In genomic region chr7:96570965-96571364, GRCm38 (mm10) we compare ENCODE assay signal across 15 mouse cellular contexts.
DNase-seq lines count a peak whose midpoint lies in the region; TF ChIP-seq lines count a peak whose summit lies in the region.
"Had no signal": no experiment of that assay in that cellular context is flagged by ENCODE, and none has a peak within 500 bp of the region (broad histone marks: within the 10 kb centered on the region; RNA-seq: fewer than 3 reads in every experiment).

No protein-coding gene starts in this region.

- no peak overlapping the region for H3K4me3 ChIP-seq in ES-E14 (ENCODE audit: insufficient read depth in 1 of 2, low read depth in 1 of 2, low read length in 2 of 2, poor library complexity in 1 of 2, severe bottlenecking in 1 of 2)
- H3K4me3 ChIP-seq in kidney, adult 2 months (ENCODE audit: insufficient read depth, low read depth, low read length) = no peak overlapping the region
- H3K4me3 ChIP-seq in heart, embryonic 10.5 days = no peak overlapping the region
- H3K4me3 ChIP-seq: forebrain, embryonic 13.5 days; limb, embryonic 15.5 days; stomach, embryonic 15.5 days had no signal

- no peaks in the 10 kb centered on the region for H3K27me3 ChIP-seq in kidney, adult 2 months (replicated peaks; ENCODE audit: control insufficient read depth, insufficient read depth, low read length)
- H3K27me3 ChIP-seq in heart, embryonic 10.5 days (ENCODE audit: insufficient read depth, poor library complexity, severe bottlenecking) = peaks cover 59% of the 10 kb centered on the region
- H3K27me3 ChIP-seq: forebrain, embryonic 13.5 days; limb, embryonic 15.5 days; stomach, embryonic 15.5 days had no signal

- TF ChIP-seq POLR2A in kidney, adult 2 months (IDR thresholded peaks at IDR 0.05; ENCODE audit: low read depth, low read length) = no peak

- no peaks in the 10 kb centered on the region for H3K36me3 ChIP-seq in ES-E14 (ENCODE audit: control insufficient read depth, insufficient read depth, low read length, poor library complexity, severe bottlenecking)
- no peaks in the 10 kb centered on the region for H3K36me3 ChIP-seq in kidney, adult 2 months (ENCODE audit: control insufficient read depth, insufficient read depth, low read length)
- H3K36me3 ChIP-seq in heart, embryonic 10.5 days = no peaks in the 10 kb centered on the region
- H3K36me3 ChIP-seq: limb, embryonic 15.5 days; stomach, embryonic 15.5 days had no signal

- no peak overlapping the region for H3K9ac ChIP-seq in ES-E14 (ENCODE audit: insufficient read depth, low read depth, low read length, poor library complexity, severe bottlenecking)
- H3K9ac ChIP-seq: forebrain, embryonic 13.5 days; limb, embryonic 15.5 days; stomach, embryonic 15.5 days had no signal

- no peak for DNase-seq in ES-E14 (ENCODE audit: low read depth, low spot score)
- peak; percentile 20 for DNase-seq in NIH3T3 (ENCODE audit: low read depth)
- DNase-seq in kidney, adult 2 months = peak; percentile 91
- DNase-seq in kidney, postnatal 14 days = peak; percentile 81
- DNase-seq in heart, embryonic 10.5 days (ENCODE audit: low spot score) = no peak
- DNase-seq in thymus, postnatal 36 days = no peak
- no peak for DNase-seq in right cerebral cortex, postnatal 10 days (ENCODE audit: low spot score in 2 of 2)
- DNase-seq: adrenal gland, postnatal 36 days; cerebellum, adult 9-11 months; gastrocnemius, postnatal 36 days; heart, postnatal 14 days; retina, postnatal 1 day had no signal

- H3K27ac ChIP-seq in ES-E14 (ENCODE audit: insufficient read depth, low read depth, low read length, poor library complexity, severe bottlenecking) = no peak overlapping the region
- no peak overlapping the region for H3K27ac ChIP-seq in kidney, adult 2 months (ENCODE audit: insufficient read depth, low read depth, low read length)
- H3K27ac ChIP-seq in heart, embryonic 10.5 days = no peak overlapping the region
- H3K27ac ChIP-seq: forebrain, embryonic 13.5 days; limb, embryonic 15.5 days; stomach, embryonic 15.5 days had no signal

- no peaks in the 10 kb centered on the region for H3K9me3 ChIP-seq in ES-E14 (ENCODE audit: control insufficient read depth, insufficient read depth, low read depth, low read length)
- H3K9me3 ChIP-seq in heart, embryonic 10.5 days = no peaks in the 10 kb centered on the region
- H3K9me3 ChIP-seq: forebrain, embryonic 13.5 days; limb, embryonic 15.5 days; stomach, embryonic 15.5 days had no signal

- no peaks in the 10 kb centered on the region for H3K4me1 ChIP-seq in ES-E14 (ENCODE audit: control insufficient read depth in 2 of 2, insufficient read depth in 2 of 2, low read length in 2 of 2, poor library complexity in 1 of 2)
- peaks cover 14% of the 10 kb centered on the region for H3K4me1 ChIP-seq in kidney, adult 2 months (ENCODE audit: control insufficient read depth, insufficient read depth, low read length)
- peaks cover 3% of the 10 kb centered on the region; the same call in 1 of the 2 replicates for H3K4me1 ChIP-seq in heart, embryonic 10.5 days

- in situ Hi-C loops in ES-E14 (cut with MboI; ENCODE audit: low sequenced_read_pairs in 2 of 2, unreplicated experiment in 2 of 2) = no loop called here

- no peak; the same call in 1 of the 2 replicates for TF ChIP-seq CTCF in kidney, adult 2 months (conservative IDR thresholded peaks at IDR 0.05; ENCODE audit: insufficient read depth, insufficient read length, low read depth, low read length)

TF ChIP-seq in ES-E14, 5 proteins besides CTCF, POLR2A, EP300 and RAD21:
- peak; percentile 21; the same call in 1 of the 2 replicates for TF ChIP-seq MAFK (IDR thresholded peaks at IDR 0.05; ENCODE audit: insufficient read depth, low read depth, low read length)
- TF ChIP-seq ZC3H11A (IDR thresholded peaks at IDR 0.05; ENCODE audit: borderline replicate concordance, low read depth, low read length) = no peak
- no peak for TF ChIP-seq HCFC1 (IDR thresholded peaks at IDR 0.05; ENCODE audit: borderline replicate concordance, insufficient read depth, low read length)
- TF ChIP-seq CHD2 (IDR thresholded peaks at IDR 0.05; ENCODE audit: low read depth, low read length) = no peak
- no peak for TF ChIP-seq ZNF384 (IDR thresholded peaks at IDR 0.05; ENCODE audit: low read depth, low read length)

Comparison
In these comparisons a context has a peak if more than half of its experiments do, and no peak if none do; other contexts are left out.
1. DNase-seq: peak in NIH3T3 (single experiment), kidney, adult 2 months (single experiment) and kidney, postnatal 14 days (single experiment); none in ES-E14 (single experiment), heart, embryonic 10.5 days (single experiment), thymus, postnatal 36 days (0 of 2) and right cerebral cortex, postnatal 10 days (0 of 2).